Mouse (Mus musculus): ENCODE measurements around the gene Lpcat1. TPM values are rescaled to one million over a fixed set of nuclear protein-coding genes. Genes with fewer than 3 reads are reported as not detected.

Lpcat1 gene
- total and polyA plus RNA-seq, 2 experiments from 2014 or later = 75.7 to 191 TPM

DNA sequence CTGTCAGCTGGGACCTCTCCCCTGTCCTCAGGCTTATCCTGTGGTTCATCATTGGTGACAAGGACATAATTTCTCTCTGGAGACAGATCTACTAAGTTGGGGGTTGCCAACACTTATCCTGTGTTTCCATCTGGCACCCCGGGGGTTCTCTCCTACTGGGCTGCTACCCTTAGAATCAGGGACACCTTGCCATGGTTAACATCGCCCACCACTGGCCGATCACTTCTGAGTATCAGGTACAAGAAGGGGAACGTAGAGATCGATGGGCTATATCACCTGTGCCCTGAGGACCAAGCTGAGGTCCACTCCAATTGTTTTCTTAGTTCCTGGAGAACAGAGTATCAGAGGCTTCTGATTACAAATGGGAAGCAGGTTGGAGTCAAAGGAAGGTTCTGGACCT, 97.2 kb downstream of the Lpcat1 start:
- no peak overlapping the region for H3K9ac ChIP-seq (replicated peaks; ENCODE audit: low read length)
- ATAC-seq = no peak

More for the DNA sequence above, 97.2 kb downstream of the Lpcat1 start:
- no peaks in the 10 kb centered on the region for H3K27me3 ChIP-seq (ENCODE audit: insufficient read depth, low read length)
- H3K4me1 ChIP-seq (ENCODE audit: insufficient read depth, low read length) = no peaks in the 10 kb centered on the region
- H3K27ac ChIP-seq = no peak overlapping the region
- no peak for DNase-seq (ENCODE audit: low spot score)
- 81% methylated on average over 5 of the region's 5 CpGs for WGBS
- no peak for TF ChIP-seq CTCF (IDR thresholded peaks at IDR 0.05; ENCODE audit: low read depth)
- H3K4me2 ChIP-seq (ENCODE audit: low read depth, low read length) = no peak overlapping the region
- H3K9me3 ChIP-seq (ENCODE audit: low read length) = no peaks in the 10 kb centered on the region
- no peak overlapping the region for H3K4me3 ChIP-seq (ENCODE audit: low read length)
- H3K36me3 ChIP-seq (ENCODE audit: insufficient read depth, low read length) = no peaks in the 10 kb centered on the region

Other genes with a start within 250 kb of the Lpcat1 start
- 4.6 and 5.1 TPM in 2 replicates for gene Irx4, start 206.7 kb upstream of the Lpcat1 start, total RNA-seq (2014; rRNA removed)
- gene Irx4, start 206.7 kb upstream of the Lpcat1 start, polyA plus RNA-seq (2015; fragmentation: Nextera tagmentation; extraction: Ambion mirVana) = 3.1 and 3.8 TPM in 2 replicates
- 39.9 and 41.0 TPM in 2 replicates for gene Mrpl36, start 138.7 kb upstream of the Lpcat1 start, total RNA-seq (2014; rRNA removed)
- 69.2 and 76.0 TPM in 2 replicates for gene Mrpl36, start 138.7 kb upstream of the Lpcat1 start, polyA plus RNA-seq (2015; fragmentation: Nextera tagmentation; extraction: Ambion mirVana)
- 70.5 and 91.4 TPM in 2 replicates for gene Ndufs6, start 138.7 kb upstream of the Lpcat1 start, total RNA-seq (2014; rRNA removed)
- gene Ndufs6, start 138.7 kb upstream of the Lpcat1 start, polyA plus RNA-seq (2015; fragmentation: Nextera tagmentation; extraction: Ambion mirVana) = 498 and 525 TPM in 2 replicates
- 5.7 and 8.5 TPM in 2 replicates for gene Slc6a3, start 69.5 kb downstream of the Lpcat1 start, total RNA-seq (2014; rRNA removed)
- gene Slc6a3, start 69.5 kb downstream of the Lpcat1 start, polyA plus RNA-seq (2015; fragmentation: Nextera tagmentation; extraction: Ambion mirVana) = 0.51 and 0.79 TPM in 2 replicates
- gene Clptm1l, start 136.8 kb downstream of the Lpcat1 start, total RNA-seq (2014; rRNA removed) = 130 and 150 TPM in 2 replicates
- 127 and 131 TPM in 2 replicates for gene Clptm1l, start 136.8 kb downstream of the Lpcat1 start, polyA plus RNA-seq (2015; fragmentation: Nextera tagmentation; extraction: Ambion mirVana)
- gene Tert, start 159.7 kb downstream of the Lpcat1 start, total RNA-seq (2014; rRNA removed) = 5.6 and 8.0 TPM in 2 replicates
- gene Tert, start 159.7 kb downstream of the Lpcat1 start, polyA plus RNA-seq (2015; fragmentation: Nextera tagmentation; extraction: Ambion mirVana) = 2.6 and 2.7 TPM in 2 replicates
- not detected in 2 replicates for gene Slc6a18, start 210.8 kb downstream of the Lpcat1 start, total RNA-seq (2014; rRNA removed)
- gene Slc6a18, start 210.8 kb downstream of the Lpcat1 start, polyA plus RNA-seq (2015; fragmentation: Nextera tagmentation; extraction: Ambion mirVana) = not detected in 2 replicates
- gene Slc6a19, start 237.7 kb downstream of the Lpcat1 start, total RNA-seq (2014; rRNA removed) = 0.05 and 0.14 TPM in 2 replicates
- gene Slc6a19, start 237.7 kb downstream of the Lpcat1 start, polyA plus RNA-seq (2015; fragmentation: Nextera tagmentation; extraction: Ambion mirVana) = 0.34 and 0.51 TPM in 2 replicates

All from hindbrain, postnatal 0 days (tissue).